Mouse (Mus musculus) effector memory CD4-positive, alpha-beta T cell, adult 7 months (primary cell): Measurements from ENCODE around the gene Esp4. TPM values are rescaled to one million over a fixed set of nuclear protein-coding genes. Genes with fewer than 3 reads are reported as not detected.

Source experiments
- polyA plus RNA-seq: library from polyadenylated mRNA; unstranded; fragments of 100-300 nt; shearing (Covaris generic); gene quantifications from one replicate; pipeline ENCODE4 v1.2.1, GENCODE M21; 2017

Gene Esp4
- not detected for polyA plus RNA-seq

DNA sequence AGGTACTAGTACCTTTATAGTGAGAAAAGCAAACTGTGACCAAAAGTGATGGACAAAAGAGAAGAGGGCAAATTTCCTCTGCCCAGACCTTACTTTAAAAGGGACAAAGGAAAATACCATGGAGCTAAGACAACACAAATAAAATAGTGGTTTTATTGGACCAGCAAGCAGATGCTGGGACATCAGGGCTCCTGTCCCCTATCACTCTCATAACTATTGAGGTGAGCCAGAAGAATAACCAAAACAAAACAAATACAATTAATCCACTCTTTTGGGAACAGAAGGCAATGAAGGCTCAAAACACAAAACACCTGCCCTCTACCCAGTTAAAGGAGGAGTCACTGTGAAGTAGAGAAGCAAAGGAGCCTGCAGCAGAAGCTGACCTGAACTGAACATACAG, at the start of gene Esp4:
Esp4 (plus strand) TSS at position 301 of the 400 bp plus-strand sequence.

DNA sequence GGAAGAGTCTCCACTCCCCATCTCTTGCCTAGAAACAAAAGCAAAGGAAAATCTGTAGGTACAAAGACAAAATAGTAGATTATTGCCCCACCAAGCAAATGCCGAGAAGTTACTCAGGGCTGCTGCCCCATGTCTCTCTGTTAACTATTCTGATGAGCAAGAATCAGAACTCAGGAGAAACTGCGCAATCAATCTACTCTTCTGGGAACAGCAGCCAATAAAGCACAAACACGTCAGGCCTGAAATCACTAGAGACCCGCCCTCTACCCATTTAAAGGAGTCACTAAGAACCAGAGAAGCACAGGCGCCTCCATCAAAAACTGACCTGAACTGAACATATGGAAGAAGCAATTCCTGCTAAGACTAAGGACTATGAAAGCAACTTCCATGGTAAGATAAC, 37.2 kb upstream of the Esp4 start, which contains the start of gene Esp6:
Esp6 (plus strand) TSS at position 301 of the 400 bp plus-strand sequence.

DNA sequence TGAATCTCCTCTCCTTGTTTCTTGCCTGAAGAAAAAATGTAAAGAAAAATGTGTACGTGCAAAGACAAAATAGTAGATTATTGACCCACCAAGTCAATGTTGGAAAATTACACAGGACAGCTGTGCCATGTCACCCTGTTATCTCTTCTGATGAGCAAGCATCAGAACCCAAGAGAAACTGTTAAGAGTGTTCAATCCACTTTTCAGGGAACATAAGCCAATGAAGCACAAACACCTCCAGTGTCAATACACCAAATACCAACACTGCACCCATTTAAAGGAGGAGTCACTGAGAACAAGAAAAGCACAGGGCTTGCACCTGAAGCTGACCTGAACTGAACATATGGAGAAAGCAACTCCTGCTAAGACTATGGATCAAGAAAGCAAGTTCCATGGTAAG, 33.4 kb downstream of the Esp4 start, which contains the start of gene Esp3:
Esp3 (plus strand) TSS at position 301 of the 400 bp plus-strand sequence.

Other genes starting within 250 kb of the Esp4 start
- gene Esp8, start 78.6 kb upstream of the Esp4 start, polyA plus RNA-seq, result not detected
- not detected for gene Esp6, start 37.1 kb upstream of the Esp4 start, polyA plus RNA-seq
- not detected for gene Esp3, start 33.5 kb downstream of the Esp4 start, polyA plus RNA-seq
- gene Esp1, start 128.5 kb downstream of the Esp4 start, polyA plus RNA-seq, result not detected
- 0.34 TPM for gene Crisp2, start 208.4 kb downstream of the Esp4 start, polyA plus RNA-seq
- gene Rhag, start 212.5 kb downstream of the Esp4 start, polyA plus RNA-seq, result not detected